Mouse (Mus musculus): ENCODE data around the gene Lpar1.

GRCm38 (mm10) chr4:58553631-58554358 lies at the start of gene Lpar1:
- TF ChIP-seq GATA1 (IDR thresholded peaks at IDR 0.05; ENCODE audit: borderline replicate concordance, low read length) (no peak), FLI1 (IDR thresholded peaks at IDR 0.05; ENCODE audit: low read length) (no peak)

Data from megakaryocyte, embryonic 14.5 days (primary cell).